Mouse (Mus musculus) CH12.LX (cell line): Measurements from ENCODE around the gene Gm49380. TPM values are rescaled to one million over a fixed set of nuclear protein-coding genes. Genes with fewer than 3 reads are reported as not detected.

Experiments used
- DNase-seq: peaks from one replicate; pipeline ENCODE4 v3.0.0-alpha.2; 2013; ENCODE audit errors: extremely low read depth
- H3K27ac ChIP-seq: 2 replicates; pipeline ENCODE4 v1.5.1; 2012; ENCODE audit warnings: low read depth, mild to moderate bottlenecking, control low read depth, moderate library complexity; ENCODE audit not compliant: insufficient read depth
- H3K27me3 ChIP-seq: replicated peaks from 2 replicates; pipeline ENCODE3; 2012; ENCODE audit warnings: inconsistent platforms
- H3K36me3 ChIP-seq, 2 experiments: replicated peaks in 1 of 2; 2 replicates each; pipeline versions ENCODE3 to v1.6.1; 2012; ENCODE audit warnings: inconsistent platforms in 1 of 2, low read length in 1 of 2, mild to moderate bottlenecking in 1 of 2, mixed read lengths in 1 of 2, moderate library complexity in 1 of 2; ENCODE audit not compliant: control insufficient read depth in 1 of 2, insufficient read depth in 1 of 2
- H3K4me1 ChIP-seq, 2 experiments: 2 replicates each; pipeline ENCODE4 v1.6.1; 2012; ENCODE audit warnings: inconsistent platforms in 1 of 2, moderate library complexity in 1 of 2; ENCODE audit not compliant: insufficient read depth in 2 of 2, control insufficient read depth in 1 of 2
- H3K4me2 ChIP-seq: 2 replicates; pipeline ENCODE4 v1.6.1; 2012; ENCODE audit warnings: low read depth, mild to moderate bottlenecking, control low read depth; ENCODE audit not compliant: poor library complexity, insufficient read depth, severe bottlenecking
- H3K4me3 ChIP-seq, 3 experiments: fragments of 150-350 bp in 1 of 3; sonication (generic) in 1 of 3; replicated peaks in 1 of 3; 2 replicates each; pipeline versions ENCODE3 to v1.5.1; 2011 to 2012; ENCODE audit warnings: low read depth in 2 of 3, low read length in 2 of 3, mild to moderate bottlenecking in 2 of 3, moderate library complexity in 2 of 3, control low read depth in 1 of 3, improper control_type of control experiment in 1 of 3, inconsistent platforms in 1 of 3, mixed read lengths in 1 of 3; ENCODE audit not compliant: poor library complexity in 1 of 3
- H3K79me2 ChIP-seq: replicated peaks from 2 replicates; pipeline ENCODE4 v1.6.1; 2012; ENCODE audit warnings: mild to moderate bottlenecking, moderate library complexity; ENCODE audit not compliant: control insufficient read depth, poor library complexity, insufficient read depth, severe bottlenecking; ENCODE audit errors: extremely low read depth
- H3K9ac ChIP-seq: 2 replicates; pipeline ENCODE4 v1.6.1; 2012; ENCODE audit warnings: low read depth, mild to moderate bottlenecking, control low read depth, moderate library complexity; ENCODE audit not compliant: insufficient read depth
- H3K9me3 ChIP-seq: replicated peaks from 2 replicates; pipeline ENCODE3; 2012; ENCODE audit warnings: low read length, inconsistent platforms, mixed read lengths
- BHLHE40 ChIP-seq: IDR thresholded peaks from 2 replicates; pipeline ENCODE4 v1.6.1; 2011; ENCODE audit warnings: mild to moderate bottlenecking, low read depth, low read length, improper control_type of control experiment
- CHD1 ChIP-seq: IDR thresholded peaks from 2 replicates; pipeline ENCODE4 v1.6.1; 2012; ENCODE audit warnings: low read depth, low read length, improper control_type of control experiment, inconsistent platforms
- ELF1 ChIP-seq: IDR thresholded peaks from 2 replicates; pipeline ENCODE4 v1.6.1; 2014; ENCODE audit warnings: low read depth, mild to moderate bottlenecking, inconsistent platforms, low read length, improper control_type of control experiment
- EP300 ChIP-seq: IDR thresholded peaks from 2 replicates; pipeline ENCODE4 v1.6.1; 2011; ENCODE audit warnings: low read length, improper control_type of control experiment
- IRF4 ChIP-seq: IDR thresholded peaks from 2 replicates; pipeline ENCODE4 v1.6.1; 2014; ENCODE audit warnings: low read depth, mild to moderate bottlenecking, inconsistent platforms, low read length, improper control_type of control experiment
- KAT2A ChIP-seq: IDR thresholded peaks from 2 replicates; pipeline ENCODE4 v1.6.1; 2012; ENCODE audit warnings: low read length, improper control_type of control experiment, inconsistent platforms; ENCODE audit not compliant: insufficient replicate concordance
- MYC ChIP-seq: IDR thresholded peaks from 2 replicates; pipeline ENCODE4 v1.6.1; 2011; ENCODE audit warnings: low read depth, mild to moderate bottlenecking, improper control_type of control experiment, low read length
- UBTF ChIP-seq: IDR thresholded peaks from 2 replicates; pipeline ENCODE4 v1.6.1; 2012; ENCODE audit warnings: low read depth, mild to moderate bottlenecking, inconsistent platforms, low read length, improper control_type of control experiment, moderate library complexity
- ZC3H11A ChIP-seq: IDR thresholded peaks from 2 replicates; pipeline ENCODE4 v1.6.1; 2012; ENCODE audit warnings: low read depth, mild to moderate bottlenecking, inconsistent platforms, low read length, improper control_type of control experiment
- ZKSCAN1 ChIP-seq: IDR thresholded peaks from 2 replicates; pipeline ENCODE4 v1.6.1; 2012; ENCODE audit warnings: low read depth, inconsistent platforms, low read length, improper control_type of control experiment, borderline replicate concordance
- ZMIZ1 ChIP-seq: IDR thresholded peaks from 2 replicates; pipeline ENCODE4 v1.6.1; 2012; ENCODE audit warnings: low read depth, mild to moderate bottlenecking, inconsistent platforms, low read length, improper control_type of control experiment
- dilution Hi-C: fragments of 300-500 bp; cut with MboI; formaldehyde crosslinking; loops from 2 replicates; pipeline ENCODE4 v1.14.3; 2020; ENCODE audit warnings: low sequenced_read_pairs; ENCODE audit not compliant: extremely low pct_unique_long_range_greater_than_20kb, extremely low pct_ligation_motif_present
- in situ Hi-C: fragments of 300-500 bp; cut with MboI; formaldehyde crosslinking; loops from 3 replicates; pipeline ENCODE4 v1.14.3; 2019; ENCODE audit warnings: low sequenced_read_pairs, low pct_ligation_motif_present, low pct_unique_long_range_greater_than_20kb, mixed read lengths
- polyA plus RNA-seq: library from polyadenylated mRNA; unstranded; fragments of >175 nt; gene quantifications from 2 replicates; pipeline ENCODE4 v1.2.1, GENCODE M21; 2012; ENCODE audit warnings: low read depth; ENCODE audit not compliant: insufficient read length
- total RNA-seq, 2 experiments: library from RNA; depleted of rRNA; stranded (reverse); fragments of 300-350 nt in 1 of 2; fragments of >200 nt in 1 of 2; gene quantifications; 2 replicates each; pipeline ENCODE4 v1.2.3; 2012 to 2014

Gm49380 gene
- total and polyA plus RNA-seq, 3 experiments, result not detected

GRCm38 (mm10) chr9:44045884-44046272 is 67.4 kb downstream of the Gm49380 start:
- H3K36me3 ChIP-seq, result no peaks in the 10 kb centered on the region
- dilution Hi-C loops (no loop called here), in situ Hi-C loops (loop anchor here (5.0 kb wide), 1 partner anchor 49 kb away; no protein-coding TSS in a partner anchor)

GRCm38 (mm10) chr9:44045158-44045883 is 68.0 kb downstream of the Gm49380 start:
- H3K79me2 ChIP-seq, result no peaks in the 10 kb centered on the region
- H3K4me1 ChIP-seq, result no peaks in the 10 kb centered on the region
- dilution Hi-C loops, result no loop called here
- no peaks in the 10 kb centered on the region for H3K36me3 ChIP-seq
- H3K4me2 ChIP-seq, result no peak overlapping the region
- H3K27ac ChIP-seq, result no peak overlapping the region
- in situ Hi-C loops, result loop anchor here (5.0 kb wide), 1 partner anchor 48 kb away; no protein-coding TSS in a partner anchor
- H3K27me3 ChIP-seq, result peaks cover 80% of the 10 kb centered on the region
- no peak overlapping the region for H3K9ac ChIP-seq
- H3K4me3 ChIP-seq, result no peak overlapping the region
- no peak for DNase-seq
- no peaks in the 10 kb centered on the region for H3K9me3 ChIP-seq
- no peak for TF ChIP-seq ZC3H11A
- no peak for TF ChIP-seq IRF4
- TF ChIP-seq KAT2A, result no peak
- TF ChIP-seq ZKSCAN1, result no peak
- no peak for TF ChIP-seq ELF1

More at GRCm38 (mm10) chr9:44045884-44046272, 67.4 kb downstream of the Gm49380 start:
- Histone ChIP-seq H3K27ac (no peak overlapping the region), H3K9me3 (no peaks in the 10 kb centered on the region), H3K27me3 (peaks cover 83% of the 10 kb centered on the region), H3K9ac (no peak overlapping the region), H3K79me2 (no peaks in the 10 kb centered on the region), H3K4me1 (no peaks in the 10 kb centered on the region), H3K4me2 (no peak overlapping the region), H3K4me3 (no peak overlapping the region)
- TF ChIP-seq BHLHE40, result no peak
- no peak for TF ChIP-seq ZMIZ1
- no peak for TF ChIP-seq UBTF
- TF ChIP-seq CHD1, result no peak
- no peak for TF ChIP-seq MYC
- no peak for TF ChIP-seq EP300
- DNase-seq, result no peak
